Mouse (Mus musculus): ENCODE measurements around the gene Mrps22.
A peak's percentile ranks its signal among the peaks of the same experiment; 100 is the strongest.

Gene Mrps22

GRCm38 (mm10) chr9:98601156-98601836 is at the start of gene Mrps22:
TSS of gene Mrps22 (minus strand) at chr9:98601660.
- DNase-seq: peak; percentile 87

- DNase-seq: no peak
These were observed 49.1 kb upstream of the Mrps22 start for GRCm38 (mm10) chr9:98650547-98650946.

- DNase-seq: peak; percentile 18
These were observed 46.0 kb upstream of the Mrps22 start for GRCm38 (mm10) chr9:98647418-98647817.

- DNase-seq: peak; percentile 73
These were observed 44.3 kb upstream of the Mrps22 start for GRCm38 (mm10) chr9:98645750-98646149.

- DNase-seq: no peak
These were observed 40.7 kb upstream of the Mrps22 start for GRCm38 (mm10) chr9:98642126-98642525.

GRCm38 (mm10) chr9:98633287-98634162 is 32.1 kb upstream of the Mrps22 start:
- no peak for DNase-seq

GRCm38 (mm10) chr9:98628480-98628879 is 27.0 kb upstream of the Mrps22 start:
- no peak for DNase-seq

GRCm38 (mm10) chr9:98604896-98605295 is 3.4 kb upstream of the Mrps22 start:
- no peak for DNase-seq

- no peak for DNase-seq
These were observed 438 bp upstream of the Mrps22 start for GRCm38 (mm10) chr9:98601837-98602359.

- DNase-seq: no peak
These were observed 1.4 kb downstream of the Mrps22 start for GRCm38 (mm10) chr9:98600094-98600493.

GRCm38 (mm10) chr9:98583852-98584251 is 17.6 kb downstream of the Mrps22 start:
- peak; percentile 12 for DNase-seq

- DNase-seq: peak; percentile 99
These were observed 38.0 kb downstream of the Mrps22 start, which contains the start of gene Copb2 for GRCm38 (mm10) chr9:98563137-98564126. TSS of gene Copb2 (plus strand) at chr9:98563721.

GRCm38 (mm10) chr9:98544042-98544441 is 57.4 kb downstream of the Mrps22 start:
- no peak for DNase-seq
